Mouse (Mus musculus): ENCODE data around the gene Gtpbp6.
"Not testable (repeated sequence)": the region's sequence is repeated elsewhere in the genome, so short reads cannot be mapped to it uniquely, and the experiment has no call there.

The Gtpbp6 gene

DNA sequence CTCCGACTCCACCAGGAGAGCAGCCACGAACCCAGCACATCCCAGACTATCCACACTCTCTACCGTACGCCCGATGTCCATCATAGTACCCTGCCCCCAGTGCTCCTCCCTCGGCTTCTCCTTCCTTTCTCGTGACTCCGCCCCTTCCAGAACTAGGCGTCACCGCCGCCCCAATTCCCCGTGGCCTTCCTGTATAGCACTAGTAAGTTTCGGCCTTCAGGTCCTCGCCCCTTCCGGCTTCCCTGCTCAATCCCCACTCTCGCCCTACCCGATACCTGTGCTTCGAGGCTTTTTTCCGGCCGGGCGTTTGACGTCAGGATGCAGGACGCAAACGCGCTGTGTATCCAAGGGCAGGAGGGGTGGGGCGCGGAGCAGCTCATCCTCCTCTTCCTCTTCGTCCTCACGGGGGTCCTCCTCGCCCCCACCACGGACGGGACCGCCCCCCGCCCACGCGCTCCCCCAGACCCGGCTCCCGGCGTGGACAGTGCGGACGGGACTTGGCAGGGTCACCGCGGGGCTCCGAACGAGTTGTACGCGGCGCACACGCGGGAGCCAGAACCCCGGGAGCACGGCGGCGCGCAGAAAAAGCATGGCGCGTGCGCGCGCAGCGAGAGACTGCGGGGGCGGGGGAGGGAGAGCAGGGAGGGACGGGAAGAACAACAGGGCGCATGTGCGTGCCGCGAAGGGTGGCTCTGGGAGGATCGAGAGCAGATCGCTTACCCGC, at the start of gene Gtpbp6:
Gene Gtpbp6 (minus strand): TSS at position 617 of the 724 bp plus-strand sequence.
- DNase-seq (ENCODE audit: extremely low read depth, low read depth, low spot score) = peak; percentile 63

DNA sequence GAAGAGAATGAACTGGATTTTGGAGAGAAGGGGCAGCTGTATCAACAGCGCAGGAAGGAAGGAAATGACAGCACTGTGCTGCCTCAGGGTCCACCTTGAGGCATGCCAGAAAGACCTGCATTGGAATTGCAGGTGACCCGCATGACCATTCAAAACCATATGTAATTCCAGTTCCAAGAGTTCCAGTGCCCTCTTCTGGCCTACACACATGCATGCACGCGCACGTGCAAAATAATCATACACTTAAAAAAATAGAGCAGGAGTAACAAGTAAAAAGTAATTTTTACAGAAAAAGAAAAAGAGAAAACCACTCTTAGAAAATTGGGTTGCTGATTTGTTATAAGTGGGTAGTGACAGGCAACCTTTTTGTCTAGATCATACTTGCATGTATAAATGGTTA, 35.0 kb upstream of the Gtpbp6 start:
- DNase-seq (ENCODE audit: extremely low read depth, low read depth, low spot score) = no peak

GRCm38 (mm10) chr5:110142309-110142708, 34.3 kb upstream of the Gtpbp6 start:
- DNase-seq (ENCODE audit: extremely low read depth, low read depth, low spot score) = no peak

DNA sequence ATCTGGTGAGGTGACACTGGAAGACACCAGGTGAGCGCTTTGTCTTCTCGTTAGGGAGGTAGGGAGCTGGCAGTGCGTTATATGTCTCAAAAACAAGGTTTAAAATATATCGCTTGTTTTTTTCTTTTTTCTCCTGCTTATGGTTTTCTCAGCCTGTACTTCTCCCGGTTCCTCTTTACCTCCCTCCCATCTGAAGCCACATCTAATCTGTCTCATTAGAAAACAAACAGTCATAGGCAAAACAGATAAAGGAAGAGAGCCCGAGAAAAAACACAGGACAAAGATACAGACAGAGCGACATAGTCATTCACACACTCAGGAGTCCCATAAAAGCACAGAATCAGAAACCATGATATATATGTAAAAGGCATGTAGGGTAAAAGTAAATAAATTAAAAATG, 32.4 kb upstream of the Gtpbp6 start:
- DNase-seq (ENCODE audit: extremely low read depth, low read depth, low spot score) = no peak

DNA sequence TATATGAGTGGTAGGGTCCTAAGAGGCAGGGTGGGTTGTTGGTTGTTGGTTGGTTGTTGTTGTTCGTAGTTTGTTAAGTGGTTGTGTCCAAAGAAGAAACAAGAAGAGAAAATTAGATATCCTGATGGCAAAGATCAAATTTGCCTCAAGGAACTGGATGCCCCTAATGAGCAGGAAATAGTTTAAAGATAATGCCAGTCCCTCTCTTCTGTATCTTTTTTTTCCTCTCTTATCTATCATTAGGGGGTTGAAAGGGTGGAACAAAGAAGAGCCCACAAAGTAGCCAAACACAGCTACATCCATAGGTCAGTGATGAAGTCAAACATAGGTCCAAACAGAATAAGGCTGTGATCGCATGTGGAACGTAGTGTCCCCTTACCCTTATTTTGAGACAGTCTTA, 31.3 kb upstream of the Gtpbp6 start:
- no peak for DNase-seq (ENCODE audit: extremely low read depth, low read depth, low spot score)

DNA sequence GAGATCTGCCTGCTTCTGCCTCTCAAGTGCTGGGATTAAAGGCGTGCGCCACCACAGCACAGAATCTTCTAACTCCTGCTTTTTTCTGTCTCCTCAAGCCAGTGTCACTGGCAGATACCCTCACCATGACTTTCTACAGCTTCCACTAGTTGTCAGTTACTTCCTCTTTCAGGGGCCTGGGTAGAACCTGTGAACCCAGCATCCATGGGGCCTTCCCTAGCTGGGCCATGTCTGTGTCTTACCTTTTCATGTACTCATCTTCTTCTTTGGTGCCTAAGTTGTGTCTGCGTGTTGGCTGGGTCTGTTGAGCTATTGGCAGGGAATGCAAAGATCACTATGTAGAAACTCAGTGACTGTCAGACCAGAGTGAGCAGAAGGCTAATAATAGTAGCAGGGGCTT, 29.8 kb upstream of the Gtpbp6 start:
- DNase-seq (ENCODE audit: extremely low read depth, low read depth, low spot score) = no peak

DNA sequence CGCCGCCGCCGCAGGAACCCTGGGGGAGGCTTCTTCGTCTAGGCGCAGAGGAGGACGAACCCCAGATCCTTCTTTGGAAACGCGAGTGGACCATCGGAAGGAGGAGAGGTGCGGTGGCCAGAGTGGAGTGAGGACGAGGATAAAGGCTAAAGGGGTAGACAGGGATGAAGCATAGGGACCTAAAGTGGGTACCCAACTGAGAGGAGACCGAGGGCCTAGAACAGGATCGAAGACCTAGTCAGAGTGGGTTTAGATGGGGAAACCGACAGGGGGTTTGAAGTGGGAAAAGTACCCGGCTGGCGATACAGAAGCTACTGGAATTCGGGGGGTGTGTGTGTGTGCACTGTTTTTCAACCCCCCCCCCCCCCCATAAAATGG, 28.1 kb upstream of the Gtpbp6 start:
- DNase-seq (ENCODE audit: extremely low read depth, low read depth, low spot score) = no peak

DNA sequence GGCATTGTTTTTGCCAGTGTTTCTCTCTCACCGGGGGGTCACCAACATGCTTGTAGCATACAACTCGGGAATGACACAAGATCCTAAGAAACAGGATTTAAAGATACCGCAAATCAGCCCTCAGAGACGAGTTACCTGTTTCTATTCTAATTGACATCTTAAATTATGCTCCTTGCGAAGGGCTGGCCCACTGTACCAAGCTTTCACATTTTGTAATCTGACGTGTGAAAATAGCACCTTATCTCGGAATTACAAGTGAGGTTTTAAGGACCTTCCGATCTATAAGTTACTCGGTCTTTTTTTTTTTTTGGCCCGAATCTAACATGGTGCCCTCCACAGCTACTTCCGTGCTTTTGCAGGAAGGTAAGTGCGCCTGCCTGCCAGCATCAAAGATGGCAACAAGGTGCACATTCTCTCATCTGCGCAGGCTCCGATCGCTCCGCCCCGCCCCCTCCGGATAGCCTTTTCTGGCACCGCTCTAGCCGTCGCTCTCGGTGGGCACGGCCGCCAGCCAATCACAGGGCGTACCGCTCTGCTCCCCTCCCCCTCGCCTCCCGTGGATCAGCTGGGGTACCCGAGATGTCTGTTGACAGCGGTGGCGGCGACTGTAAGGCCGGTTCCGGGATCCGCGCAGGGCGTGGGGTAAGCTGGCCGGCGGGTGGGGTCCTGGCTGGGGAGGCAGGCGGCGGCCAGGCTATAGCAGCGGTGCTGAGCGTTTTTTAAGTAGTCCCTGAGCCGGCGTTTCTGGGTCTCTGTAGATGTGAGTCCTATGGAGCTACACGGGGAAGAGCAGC, 27.5 kb upstream of the Gtpbp6 start, which contains the start of gene Chfr:
Gene Chfr (plus strand): TSS at position 550 of the 794 bp plus-strand sequence.
- no peak for DNase-seq (ENCODE audit: extremely low read depth, low read depth, low spot score)

DNA sequence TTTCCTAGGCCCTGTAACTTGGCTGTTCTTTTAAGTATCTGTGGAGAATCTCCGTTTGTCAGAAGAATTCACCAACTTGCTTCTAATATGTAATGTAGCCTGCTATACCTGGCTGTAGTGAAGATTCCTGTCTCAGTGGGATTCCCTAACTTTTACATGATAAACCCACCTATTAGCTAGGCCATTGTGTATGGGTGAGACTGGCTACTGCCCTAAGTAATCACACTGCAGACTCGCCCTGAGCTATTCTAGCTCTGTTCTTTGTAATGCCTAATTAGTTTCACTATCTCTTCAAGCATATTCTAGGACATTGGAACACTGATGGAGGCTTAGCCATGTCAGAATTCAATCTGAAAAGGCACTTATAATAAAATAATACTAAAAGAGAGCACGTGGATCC, 14.4 kb upstream of the Gtpbp6 start:
- DNase-seq (ENCODE audit: extremely low read depth, low read depth, low spot score) = not testable (repeated sequence)

GRCm38 (mm10) chr5:110109991-110110441, 2.0 kb upstream of the Gtpbp6 start, which contains the start of gene Zfp605:
Zfp605 (plus strand) TSS chr5:110110092.
- no peak for DNase-seq (ENCODE audit: extremely low read depth, low read depth, low spot score)

GRCm38 (mm10) chr5:110108305-110108628, 270 bp upstream of the Gtpbp6 start:
- no peak for DNase-seq (ENCODE audit: extremely low read depth, low read depth, low spot score)

GRCm38 (mm10) chr5:110106901-110107564, 964 bp downstream of the Gtpbp6 start:
- no peak for DNase-seq (ENCODE audit: extremely low read depth, low read depth, low spot score)

- DNase-seq (ENCODE audit: extremely low read depth, low read depth, low spot score) = no peak
Observed at GRCm38 (mm10) chr5:110106140-110106871, 1.7 kb downstream of the Gtpbp6 start.

DNA sequence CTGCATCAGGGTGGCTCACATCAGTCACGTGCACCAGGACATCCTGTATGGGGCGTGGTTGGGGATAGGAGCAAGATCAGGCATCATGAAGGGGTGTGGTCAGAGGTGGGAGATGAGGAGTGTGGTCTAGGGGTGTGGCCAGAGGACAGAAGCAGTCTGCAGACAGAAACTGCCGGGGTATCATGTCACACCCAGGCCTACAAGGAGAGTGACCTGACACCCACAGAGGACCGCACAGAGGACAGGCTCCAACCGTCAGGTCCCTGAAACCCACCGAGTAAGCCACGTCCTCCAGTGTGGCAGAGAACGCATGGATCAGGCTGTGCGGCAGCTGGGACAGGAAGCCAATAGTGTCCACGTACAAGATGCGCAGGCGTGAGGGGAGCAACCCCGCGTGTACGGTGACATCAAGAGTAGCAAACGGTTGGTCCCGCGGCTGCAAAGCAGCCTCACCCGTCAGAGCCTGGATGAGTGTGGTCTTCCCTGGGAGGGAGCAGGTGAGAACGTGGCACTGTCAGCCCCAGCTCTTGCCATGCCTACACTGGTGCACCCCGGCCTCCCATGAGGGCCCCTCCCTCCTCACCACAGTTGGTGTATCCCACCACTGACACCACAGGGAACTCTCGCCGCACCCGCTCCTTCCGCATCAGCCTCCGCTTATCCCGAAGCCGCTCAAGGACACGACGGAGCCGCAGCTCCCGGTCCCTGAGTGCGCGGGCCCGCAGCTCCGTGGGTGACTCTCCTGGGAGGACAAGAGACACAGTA, 3.2 kb downstream of the Gtpbp6 start:
- DNase-seq (ENCODE audit: extremely low read depth, low read depth, low spot score) = no peak

DNA sequence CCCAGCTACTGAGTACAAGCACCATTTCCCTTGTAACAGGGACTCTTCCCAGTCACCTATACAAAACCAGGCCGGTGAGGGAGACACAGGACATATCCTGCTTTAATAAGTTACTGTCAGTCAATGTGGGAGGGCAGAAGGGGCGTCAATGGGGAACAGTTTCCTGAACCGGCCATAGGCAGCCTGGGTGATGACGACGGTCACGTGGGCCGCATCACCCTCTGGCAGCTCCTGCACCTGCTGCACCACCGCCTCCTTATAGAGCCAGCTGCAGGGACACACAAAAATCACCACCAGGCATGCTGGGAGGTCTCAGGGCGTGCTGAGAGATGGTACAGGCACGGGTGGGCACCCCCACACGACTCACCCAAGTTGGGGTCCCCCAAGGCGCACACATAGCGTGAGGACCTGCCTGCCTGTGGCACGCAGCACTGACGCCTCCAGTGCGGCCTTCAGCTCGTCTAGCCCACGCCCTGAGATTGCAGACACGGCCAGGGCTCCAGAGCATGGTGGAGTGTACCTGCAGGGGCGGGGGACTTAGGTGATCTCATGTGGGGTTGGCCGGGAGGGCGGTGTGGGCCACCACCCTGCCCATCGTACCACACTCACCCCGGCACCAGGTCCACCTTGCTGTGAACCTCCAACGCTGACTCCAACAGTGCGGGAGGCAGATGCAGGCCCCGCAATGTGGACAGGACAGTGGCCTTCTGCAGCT, 3.9 kb downstream of the Gtpbp6 start:
- DNase-seq (ENCODE audit: extremely low read depth, low read depth, low spot score) = no peak

DNA sequence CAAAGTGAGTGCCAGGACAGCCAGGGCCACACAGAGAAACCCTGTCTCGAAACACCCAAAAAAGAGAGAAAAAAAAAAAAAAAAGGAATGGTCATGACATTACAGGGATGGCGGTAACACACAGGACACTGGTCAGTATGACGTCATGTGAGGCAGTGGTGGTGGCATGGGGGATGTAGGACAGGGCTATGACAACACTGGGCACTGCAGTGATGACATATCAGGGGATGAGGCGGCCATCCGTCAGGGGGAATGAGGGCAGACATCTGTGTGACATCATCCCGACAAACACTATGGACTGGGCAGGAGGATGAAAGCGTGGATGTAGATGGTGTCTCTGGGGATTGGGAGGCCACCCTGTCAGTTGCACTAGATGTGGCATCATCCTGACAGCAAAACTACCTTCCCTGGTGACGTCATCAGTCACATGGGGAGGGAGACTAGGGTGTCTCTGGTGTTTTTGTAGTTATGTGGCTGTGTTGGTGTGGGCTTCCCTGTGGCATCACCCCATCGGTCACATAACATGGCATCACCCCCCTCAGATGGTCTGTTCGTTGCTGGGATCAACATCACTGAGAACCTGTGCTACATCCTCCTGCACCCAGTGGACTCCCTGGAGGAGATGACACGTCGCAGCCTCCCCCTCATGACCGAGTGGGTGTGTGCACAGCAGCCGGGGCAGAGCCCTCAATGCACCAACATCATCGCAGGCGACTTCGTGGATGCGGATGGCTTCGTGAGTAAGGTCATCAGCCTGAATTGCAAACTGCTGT, 5.0 kb downstream of the Gtpbp6 start:
- no peak for DNase-seq (ENCODE audit: extremely low read depth, low read depth, low spot score)

- DNase-seq (ENCODE audit: extremely low read depth, low read depth, low spot score) = no peak
Observed at GRCm38 (mm10) chr5:110102429-110102828, 5.6 kb downstream of the Gtpbp6 start.

- DNase-seq (ENCODE audit: extremely low read depth, low read depth, low spot score) = no peak
Observed at GRCm38 (mm10) chr5:110101716-110102347, 6.2 kb downstream of the Gtpbp6 start.
